Mouse (Mus musculus): ENCODE data around the gene Chtop.

Chtop gene

DNA sequence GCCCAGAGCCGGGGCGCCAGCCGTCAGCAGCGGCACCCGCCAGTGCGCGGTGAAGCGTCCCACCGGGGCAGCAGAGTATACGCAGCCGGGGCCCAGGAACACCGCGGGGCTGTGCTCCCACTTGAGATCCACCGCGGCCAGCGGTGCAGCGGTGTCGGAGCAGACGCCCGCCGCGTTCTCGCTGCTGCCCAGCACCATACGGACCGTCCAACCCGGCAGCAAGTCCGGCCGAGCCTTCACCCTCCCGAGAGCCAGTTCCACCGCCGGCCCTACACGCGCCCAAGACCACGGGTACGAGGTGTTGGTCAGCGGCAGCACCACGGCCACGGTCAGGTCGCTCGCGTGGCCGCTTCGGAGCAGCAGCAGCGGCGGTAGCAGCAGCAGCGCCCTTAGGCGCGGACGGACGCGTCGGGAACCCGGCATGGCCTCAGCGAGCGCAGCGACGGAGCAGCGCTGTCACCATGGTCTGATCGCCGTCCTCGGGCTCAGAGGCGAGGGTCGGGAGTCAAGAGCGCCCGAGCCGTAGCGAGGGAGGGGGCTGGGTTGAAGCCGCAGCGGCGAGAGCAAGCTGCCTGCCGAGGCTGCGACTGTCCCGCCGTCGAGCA is 44.1 kb downstream of the Chtop start:
- DNase-seq (ENCODE audit: extremely low read depth, low read depth), result no peak

DNA sequence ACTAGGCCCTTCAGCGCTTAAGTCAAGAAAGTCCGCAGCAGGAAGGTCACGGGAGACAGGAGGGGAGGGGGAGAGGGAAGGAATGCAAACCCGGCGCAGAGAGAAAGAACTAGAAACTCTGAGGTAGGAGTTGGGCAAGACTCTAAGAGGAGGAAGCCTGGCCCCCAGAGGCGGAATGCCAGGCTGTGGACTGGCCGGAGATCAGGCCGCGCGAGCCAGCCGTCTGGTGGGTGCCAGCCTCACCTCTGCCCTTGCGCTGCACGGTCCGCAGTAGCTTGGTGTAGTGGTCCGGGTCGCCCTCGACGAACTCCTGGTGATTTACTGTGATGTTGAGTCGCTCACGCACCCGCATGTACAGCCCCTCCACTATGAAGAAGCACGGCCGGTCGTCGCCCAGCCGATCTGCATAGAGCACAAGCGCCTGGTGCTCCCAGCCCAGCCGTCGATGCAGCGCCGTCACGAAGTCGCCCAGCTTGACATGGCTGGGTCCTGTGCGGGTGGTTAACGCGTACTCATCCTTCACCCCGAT is 44.7 kb downstream of the Chtop start:
- DNase-seq (ENCODE audit: extremely low read depth, low read depth), result no peak

DNA sequence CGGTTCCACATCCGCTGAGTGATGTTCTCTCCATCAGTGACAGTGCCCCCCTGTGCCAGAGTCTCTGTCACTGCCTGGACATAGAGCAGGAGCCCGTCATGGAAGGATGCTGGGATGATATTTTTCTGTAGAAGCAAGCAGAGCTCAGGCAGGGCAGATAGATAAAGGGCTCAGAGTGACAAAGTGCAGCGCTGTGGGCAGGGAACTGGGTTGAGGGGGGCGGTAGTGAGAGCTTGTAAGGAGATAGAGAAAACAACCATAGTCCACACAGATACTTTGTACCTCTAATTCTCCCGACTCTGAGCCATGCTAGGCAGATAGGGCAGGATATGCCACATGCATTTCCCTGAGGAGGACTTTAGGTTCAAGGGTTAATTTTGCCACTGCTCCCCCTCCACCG is 46.7 kb downstream of the Chtop start:
- DNase-seq (ENCODE audit: extremely low read depth, low read depth), result no peak

GRCm38 (mm10) chr3:90461935-90462334 is 47.4 kb downstream of the Chtop start:
- DNase-seq (ENCODE audit: extremely low read depth, low read depth), result no peak

DNA sequence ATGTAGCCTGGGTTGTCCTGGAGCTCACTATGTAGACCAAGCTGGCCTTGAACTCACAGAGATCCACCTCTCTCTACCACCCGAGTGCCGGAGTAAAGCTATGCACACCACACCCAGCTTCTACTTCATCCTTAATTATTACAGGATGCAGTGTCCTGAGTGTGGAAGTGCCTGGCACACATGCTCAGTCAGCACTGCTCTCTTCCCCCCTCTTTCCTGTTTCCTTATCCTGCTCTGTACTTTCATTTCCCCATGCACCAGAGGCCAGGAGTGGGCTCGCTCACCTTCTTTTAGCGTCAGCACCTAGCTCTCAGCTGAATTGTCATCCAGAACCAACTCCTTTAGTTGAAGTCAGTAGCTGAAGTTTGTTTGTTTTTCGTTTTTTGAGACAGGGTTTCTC is 49.0 kb downstream of the Chtop start:
- no peak for DNase-seq (ENCODE audit: extremely low read depth, low read depth)

DNA sequence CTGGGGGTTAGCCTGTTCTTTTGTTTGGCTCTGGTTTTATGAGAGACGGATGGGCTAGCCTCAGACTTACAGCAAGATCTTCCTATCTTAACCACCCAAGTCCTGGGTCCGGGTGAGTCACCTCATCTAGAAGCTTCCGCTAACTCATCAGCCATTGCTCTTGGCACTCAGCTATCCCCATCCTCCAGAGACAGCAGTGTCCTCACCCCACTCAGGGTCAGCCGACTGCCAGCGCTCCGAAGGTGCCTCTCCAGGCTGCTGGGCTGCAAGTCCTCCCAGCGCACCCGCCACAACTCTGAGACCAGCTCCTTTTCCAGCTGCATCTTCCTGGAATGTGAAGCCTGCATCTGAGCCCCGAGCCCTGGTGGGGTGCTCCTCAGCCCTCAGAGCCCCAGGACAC is 49.6 kb downstream of the Chtop start:
- DNase-seq (ENCODE audit: extremely low read depth, low read depth), result no peak

GRCm38 (mm10) chr3:90454931-90455330 is 54.4 kb downstream of the Chtop start:
- no peak for DNase-seq (ENCODE audit: extremely low read depth, low read depth)

- no peak for DNase-seq (ENCODE audit: extremely low read depth, low read depth)
Measured at GRCm38 (mm10) chr3:90451396-90452095, 57.8 kb downstream of the Chtop start.

DNA sequence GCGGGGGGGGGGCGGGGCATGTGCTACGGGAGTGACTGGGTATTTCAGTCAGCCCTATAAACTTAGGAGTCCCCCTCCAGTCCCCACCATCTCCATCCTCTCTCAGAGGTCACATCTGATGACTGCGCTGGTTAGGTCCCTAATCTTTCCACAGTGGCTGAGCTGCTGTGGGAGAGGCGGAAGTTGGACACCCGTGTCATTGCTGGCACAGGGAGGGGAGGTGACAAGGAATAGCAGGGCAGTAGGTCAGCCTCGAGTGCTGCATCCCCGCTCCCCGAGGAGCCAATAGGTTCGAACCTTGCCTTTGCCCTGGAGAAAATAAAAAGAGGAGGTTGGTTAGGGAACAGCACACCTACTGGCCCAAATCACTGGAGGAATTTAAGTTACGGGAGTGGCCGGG is 58.4 kb downstream of the Chtop start:
- DNase-seq (ENCODE audit: extremely low read depth, low read depth), result no peak

Measured in MEL-GATA-1-ER (cell line).